Mouse (Mus musculus) cerebellum, adult 9-11 months (tissue): ENCODE data around the gene Maz.

Source experiments
- DNase-seq: peaks from one replicate; pipeline ENCODE4 v3.0.0; 2022

Gene Maz

DNA sequence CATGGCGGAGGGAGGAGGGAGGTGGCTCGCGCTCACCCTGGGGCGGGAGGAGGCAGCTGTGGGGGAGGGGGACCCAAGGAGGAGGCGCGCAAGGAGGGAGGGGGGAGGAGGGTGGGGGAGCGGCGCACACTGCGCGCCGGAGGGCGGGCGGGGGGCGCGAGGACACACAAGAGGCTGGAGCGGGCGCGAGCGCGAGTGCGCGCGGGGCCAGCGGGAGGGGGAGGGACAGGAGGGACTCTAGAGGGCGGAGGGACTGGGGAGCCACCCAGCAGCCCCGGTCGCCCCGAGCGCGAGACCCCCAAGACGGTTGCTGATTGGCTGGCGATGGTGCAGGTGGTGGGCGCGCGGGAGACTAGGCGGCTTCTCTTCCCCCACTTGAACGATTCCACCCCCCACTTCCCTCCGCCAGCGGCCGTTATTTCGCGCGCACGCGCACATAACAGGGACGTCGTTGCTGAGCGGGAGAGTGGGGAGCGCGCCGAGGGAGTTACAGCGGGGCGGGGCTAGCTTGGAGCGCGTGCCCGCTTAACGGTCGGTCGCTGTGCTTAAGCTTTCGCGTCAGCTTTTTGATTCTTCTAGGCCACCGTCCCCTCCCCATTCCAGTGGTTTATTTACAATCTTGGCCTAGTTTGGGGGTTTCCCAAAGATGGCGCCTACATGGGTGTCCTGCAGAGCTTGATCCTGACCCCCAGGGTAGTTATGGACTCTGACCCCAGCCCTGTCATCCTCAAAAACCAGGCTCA is at the start of gene Maz:
Gene Maz (minus strand): TSS at position 54 of the 743 bp plus-strand sequence.
- peak; percentile 100 for DNase-seq

DNA sequence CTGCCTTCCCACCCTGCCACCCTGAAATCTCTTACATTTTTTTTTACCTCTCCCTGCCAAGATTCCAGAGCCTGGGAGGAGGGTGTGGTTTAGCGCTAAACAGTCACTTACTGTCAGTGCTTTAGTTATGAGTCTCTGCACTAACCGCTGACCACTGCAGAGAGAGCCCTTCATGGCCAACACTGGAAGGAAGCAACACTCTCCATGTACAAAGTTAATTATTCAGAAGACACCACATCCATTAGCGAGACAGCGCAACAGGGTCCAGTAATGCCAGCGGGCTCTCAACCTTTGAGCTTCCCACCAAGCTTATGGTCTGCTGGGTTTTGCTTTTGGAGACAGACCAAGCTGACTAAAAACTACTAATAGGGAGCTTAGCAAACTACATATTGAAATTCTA is 49.4 kb upstream of the Maz start:
- no peak for DNase-seq

DNA sequence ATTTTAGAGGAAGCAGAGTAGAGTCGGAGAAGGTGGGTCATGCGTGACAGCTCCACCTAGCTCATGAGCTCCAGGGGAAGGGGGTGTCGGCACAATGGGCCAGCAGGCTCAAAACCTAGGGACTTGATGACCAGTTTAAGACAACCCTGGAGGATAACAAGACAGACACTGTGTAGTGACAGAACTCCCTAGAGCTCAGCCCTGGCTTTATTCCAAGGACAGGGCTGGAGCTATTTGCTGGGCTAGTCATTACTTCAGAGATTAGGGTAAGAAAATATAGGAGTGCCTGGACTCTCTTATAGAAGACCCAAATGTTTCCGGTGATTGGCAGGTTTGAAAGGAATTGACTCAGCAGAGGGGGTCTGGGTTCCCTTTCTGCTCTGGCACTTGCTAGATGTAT is 46.4 kb upstream of the Maz start:
- DNase-seq, result no peak

DNA sequence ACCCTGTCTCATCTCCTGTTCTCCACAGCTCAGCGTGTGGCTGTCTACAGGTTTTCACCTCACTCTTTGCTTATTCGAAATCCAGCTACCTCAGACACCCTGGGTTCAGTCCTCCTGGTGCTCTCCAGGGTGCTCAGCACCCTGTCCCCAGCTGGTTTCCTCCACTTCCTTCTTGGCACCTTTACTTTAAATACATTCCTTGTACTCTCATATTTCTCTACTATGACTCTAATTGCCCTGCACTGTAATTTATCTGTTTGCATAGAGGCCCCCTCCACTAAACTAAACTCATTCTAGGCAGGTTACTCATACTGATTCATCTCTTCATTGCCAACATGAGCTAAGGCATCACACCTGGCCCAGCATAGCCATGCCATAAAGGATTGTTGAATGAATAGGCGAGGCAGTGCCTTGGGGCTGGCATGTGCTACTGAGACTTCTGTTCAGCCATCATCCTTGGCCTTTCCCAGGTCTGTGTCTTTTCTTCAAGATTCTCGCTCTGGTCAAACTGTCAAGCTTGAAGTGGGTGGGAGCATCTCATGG is 44.1 kb upstream of the Maz start:
- no peak for DNase-seq

DNA sequence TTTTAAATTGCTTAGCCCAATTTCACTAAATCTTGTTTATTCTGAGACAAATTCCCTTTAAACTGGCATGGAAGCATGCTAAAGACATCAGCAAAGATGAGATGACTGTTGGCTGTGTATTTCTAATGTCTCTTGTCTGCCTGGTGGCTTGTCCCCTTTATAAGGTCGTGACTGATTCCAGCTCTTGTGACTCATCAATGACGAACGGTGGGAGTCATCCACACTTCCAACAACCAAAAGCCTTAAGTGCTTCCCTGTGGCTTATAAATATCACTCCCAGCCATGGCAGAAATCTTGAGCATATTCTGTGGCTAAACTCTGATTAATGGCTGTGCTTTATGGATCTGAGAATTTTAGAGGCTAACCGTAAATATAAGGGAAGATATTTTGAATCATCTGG is 39.5 kb upstream of the Maz start:
- DNase-seq, result no peak

DNA sequence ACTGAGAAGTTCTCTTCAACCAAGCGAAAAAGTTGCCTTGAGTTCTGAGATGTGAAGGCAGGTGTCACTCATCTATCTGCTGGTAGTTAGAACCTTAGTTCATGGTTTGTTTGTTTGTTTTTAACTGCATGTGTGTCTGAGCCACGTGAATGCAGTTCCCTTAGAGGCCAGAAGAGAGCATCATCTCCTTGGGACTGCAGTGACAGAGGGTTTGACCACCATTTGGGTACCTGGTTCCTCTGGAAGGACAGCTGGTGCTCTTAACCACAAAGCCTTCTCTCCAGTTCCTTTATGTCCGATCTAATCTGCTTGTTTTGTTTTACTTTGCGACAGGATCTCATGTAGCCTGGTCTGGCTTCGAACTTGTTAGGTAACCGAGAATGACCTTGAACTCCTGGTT is 38.7 kb upstream of the Maz start:
- no peak for DNase-seq

DNA sequence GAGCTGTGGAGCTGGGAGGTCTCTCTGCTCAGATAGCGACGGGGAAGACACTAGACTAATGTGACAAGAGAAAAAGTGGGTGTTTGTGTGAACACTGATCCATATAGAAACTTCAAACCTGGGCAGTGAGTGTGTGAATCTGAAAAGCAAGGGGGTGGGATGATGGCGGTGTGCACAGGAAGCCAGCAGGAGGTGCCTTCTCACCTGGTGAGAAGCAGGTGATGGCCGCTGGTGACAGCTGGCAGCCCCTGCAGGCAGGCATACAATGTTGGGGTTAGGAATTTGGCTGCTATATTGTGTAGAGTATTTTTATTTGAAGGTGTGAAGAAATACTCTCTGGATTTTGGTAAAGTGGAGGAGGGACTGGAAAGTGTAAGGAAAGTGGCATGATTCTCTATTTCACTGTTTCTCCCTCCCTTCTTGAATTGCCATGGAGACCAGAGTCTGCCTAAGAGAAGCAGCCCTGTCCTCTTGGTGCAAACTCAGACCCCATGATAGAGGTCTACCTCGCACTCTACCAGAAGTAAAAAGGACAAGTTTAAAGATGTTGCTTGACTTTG is 28.3 kb upstream of the Maz start:
- no peak for DNase-seq

DNA sequence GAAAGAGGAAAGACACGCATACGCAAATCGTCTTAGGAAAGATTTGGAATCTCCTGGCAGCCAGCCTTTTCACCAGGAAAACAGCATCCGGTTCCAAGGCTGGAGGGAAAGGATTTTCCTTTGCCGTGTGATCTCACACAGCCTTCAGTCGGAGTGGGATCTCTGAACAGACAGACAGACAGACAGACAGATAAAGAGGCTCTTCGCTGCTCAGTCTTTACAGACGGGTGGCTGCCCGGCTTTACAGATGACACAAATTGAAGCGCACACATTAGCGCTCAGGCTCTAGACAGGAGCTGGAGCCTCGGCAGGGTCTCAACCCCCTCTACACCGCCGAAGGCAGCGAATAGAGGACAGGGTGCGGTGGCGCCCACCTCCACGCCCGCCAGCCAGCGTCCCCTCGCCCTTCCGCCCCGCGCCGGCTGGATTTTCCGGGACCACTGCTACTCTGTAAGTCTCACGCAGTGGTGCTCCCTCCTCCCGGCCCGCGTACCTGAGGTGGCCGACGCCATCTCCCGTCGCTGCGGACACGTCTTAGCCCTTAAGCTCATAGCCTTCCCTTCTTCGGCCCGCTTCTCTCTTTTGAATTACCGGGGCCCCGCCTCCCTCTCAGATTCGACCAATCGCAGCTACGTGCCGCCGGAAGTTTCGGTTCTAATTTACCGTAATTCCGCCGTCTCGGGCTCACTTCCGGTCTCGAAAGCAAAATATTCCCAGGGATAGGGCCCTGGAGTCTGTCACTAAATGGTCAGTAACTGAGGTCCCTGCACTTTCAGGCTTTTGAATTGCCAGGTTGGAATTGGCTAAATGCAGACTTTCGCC is 15.2 kb upstream of the Maz start, which contains the start of gene Kif22:
Gene Kif22 (minus strand): TSS at position 621 of the 822 bp plus-strand sequence.
- DNase-seq, result peak; percentile 86

DNA sequence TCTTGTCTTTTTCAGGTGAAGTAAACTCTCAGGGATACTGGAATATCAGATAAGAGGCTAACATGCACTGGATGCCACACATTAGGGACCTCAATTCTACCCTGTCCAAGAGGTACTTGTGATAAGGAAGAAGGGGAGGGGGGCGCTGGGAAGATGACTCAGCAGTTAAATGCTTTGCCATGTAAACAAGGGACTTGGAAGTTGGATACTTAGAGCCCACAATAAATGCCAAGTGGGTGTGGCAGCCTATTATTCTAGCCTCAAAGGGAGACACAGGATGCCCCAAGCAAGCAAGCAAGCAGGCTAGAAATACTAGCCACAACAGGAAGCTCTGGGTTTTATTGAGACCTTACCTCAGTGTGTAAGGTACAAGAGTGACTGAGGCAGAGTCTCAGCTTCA is 4.4 kb upstream of the Maz start:
- peak; percentile 18 for DNase-seq

DNA sequence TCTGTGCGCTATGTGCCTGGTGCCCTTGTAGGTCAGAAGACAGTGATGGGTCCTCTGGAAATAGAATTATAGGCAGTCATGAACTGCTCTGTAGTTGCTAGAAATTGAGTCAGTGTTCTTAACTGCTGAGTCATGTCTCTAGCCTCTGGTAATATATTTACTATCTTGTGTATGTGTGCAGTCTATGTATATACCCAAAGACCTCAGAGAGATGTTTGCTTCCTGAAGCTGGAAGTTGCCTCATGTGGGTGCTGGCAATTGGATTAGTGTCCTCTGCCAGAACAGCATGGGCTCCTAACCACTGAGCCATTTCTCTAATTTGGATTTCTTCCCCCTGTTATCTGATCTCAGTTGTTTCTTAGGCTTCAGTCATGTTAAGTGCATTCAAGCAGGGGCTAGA is 3.3 kb upstream of the Maz start:
- no peak for DNase-seq

DNA sequence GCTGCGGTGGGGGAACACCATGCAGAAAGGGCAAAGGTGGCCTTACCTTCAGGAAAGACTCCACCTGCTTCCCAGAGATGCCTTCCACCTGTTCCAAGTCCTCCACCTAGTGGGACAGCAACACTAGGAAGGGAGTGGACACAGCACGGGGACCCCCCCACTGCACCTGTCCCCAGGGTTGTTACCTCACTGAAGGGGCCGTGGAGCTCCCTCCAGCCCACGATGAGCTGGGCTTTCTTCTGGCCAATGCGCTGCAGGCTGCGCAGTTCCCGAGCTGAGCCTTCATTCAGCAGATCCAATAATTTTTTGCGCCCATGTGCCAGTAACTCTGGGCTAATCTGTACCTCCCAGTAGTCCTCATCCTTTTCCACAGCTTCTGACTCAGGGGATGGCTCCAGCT is 1.0 kb upstream of the Maz start:
- no peak for DNase-seq

DNA sequence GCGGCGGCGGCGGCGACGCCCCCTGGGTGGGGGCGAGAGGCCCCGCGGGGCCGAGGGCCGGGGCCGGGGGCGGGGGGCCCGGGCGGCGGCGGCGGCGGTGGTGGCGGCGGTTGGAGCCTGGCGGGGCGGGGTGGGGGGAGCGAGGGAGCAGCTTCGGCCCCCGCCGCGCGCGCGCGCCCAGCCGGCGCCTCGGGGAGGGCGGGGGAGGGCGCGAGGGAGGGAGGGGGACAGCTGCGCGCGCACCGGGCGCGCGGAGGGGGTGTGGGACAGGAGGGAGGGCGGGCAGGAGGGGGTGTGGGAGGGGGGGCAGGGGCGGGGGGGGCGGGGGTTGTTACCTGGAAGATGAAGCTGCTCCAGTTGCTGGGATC is 237 bp downstream of the Maz start:
- no peak for DNase-seq

DNA sequence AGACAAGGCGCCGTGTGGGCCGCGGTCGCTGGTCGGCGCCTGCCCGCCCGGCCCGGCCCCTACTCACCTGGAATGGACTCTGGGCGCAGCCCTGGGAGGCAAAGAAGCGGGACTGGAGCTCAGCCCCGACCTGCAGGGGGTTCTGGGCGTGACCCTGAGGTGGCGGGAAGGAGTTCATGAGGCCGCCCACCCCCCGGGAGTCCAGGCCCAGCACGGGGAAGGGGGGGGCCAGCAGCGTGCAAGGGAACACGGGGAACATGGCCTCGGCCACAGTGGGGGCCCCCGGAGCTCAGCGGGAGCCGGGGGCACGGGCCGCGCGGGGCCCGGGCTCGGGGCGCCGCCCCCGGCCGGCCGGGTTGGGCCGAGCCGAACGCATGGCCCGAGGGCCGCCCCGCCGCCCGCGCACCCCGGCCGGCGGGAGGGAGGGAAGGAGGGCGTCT is 656 bp downstream of the Maz start:
- peak; percentile 90 for DNase-seq

DNA sequence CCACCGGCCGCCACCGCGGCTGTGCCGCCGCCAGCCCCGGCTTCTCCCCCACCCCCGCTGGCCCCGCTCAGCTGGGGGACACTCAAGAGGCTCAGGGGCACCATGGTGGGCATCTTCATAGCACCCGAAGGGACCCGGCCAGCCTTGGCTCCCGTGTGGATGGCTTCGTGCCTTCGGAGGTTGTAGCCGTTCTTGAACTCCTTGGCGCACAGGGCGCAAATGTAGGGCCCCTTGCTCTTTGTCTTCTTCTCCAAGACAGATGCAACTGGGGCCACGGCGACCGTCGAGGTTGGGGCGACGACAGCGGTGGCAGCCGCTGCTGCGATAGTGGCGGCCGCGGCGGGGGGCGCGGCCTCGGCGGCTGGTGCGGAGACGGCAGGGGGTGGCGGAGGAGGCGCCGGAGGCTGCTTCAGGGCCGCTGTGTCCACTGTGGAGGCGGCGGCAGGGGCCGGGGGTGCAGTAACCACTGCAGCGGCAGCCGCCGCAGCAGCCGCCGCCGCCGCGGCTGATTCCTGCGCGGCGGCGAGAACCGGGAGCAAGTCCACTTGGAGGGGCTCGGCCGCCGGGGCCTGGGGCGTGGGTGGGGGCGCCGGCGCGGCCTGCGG is 1.2 kb downstream of the Maz start:
- DNase-seq, result no peak

DNA sequence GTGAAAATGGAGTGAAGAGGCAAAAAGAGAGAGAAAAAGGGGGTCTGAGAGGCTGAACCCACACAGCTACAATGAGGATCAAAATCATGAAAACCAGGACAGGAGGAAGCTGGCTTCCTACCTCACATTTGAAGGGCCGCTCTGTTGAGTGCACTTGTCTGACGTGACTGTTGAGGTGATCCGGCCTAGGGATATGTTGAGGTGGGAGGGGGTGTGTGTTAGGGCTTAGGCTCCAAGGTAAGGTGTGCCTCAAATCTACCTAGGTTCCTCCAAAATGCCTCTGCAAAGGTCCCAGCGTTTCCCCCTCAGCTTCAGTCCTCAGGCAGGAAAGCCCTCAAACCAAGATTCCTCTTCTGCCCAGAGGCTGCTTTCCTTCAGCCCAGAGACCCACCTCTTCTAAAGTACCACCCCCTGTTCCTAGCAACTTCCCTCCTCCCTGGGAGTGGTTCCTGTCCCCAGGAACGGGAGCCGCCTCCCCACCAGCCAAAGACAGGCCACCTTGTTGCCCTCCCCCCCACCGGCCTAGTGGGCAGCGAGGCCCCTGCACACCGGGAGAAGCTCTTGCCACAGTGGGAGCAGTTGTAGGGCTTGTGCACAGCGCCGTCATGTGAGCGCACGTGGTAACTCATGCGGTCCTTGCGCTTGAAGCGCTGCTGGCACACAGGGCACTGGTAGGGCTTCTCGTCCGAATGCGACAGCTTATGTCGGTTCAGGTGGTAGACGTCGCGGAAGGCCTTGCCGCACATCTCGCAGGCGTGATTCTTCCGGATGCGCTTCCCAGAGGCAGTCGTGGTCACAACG is 1.9 kb downstream of the Maz start:
- peak; percentile 93 for DNase-seq

DNA sequence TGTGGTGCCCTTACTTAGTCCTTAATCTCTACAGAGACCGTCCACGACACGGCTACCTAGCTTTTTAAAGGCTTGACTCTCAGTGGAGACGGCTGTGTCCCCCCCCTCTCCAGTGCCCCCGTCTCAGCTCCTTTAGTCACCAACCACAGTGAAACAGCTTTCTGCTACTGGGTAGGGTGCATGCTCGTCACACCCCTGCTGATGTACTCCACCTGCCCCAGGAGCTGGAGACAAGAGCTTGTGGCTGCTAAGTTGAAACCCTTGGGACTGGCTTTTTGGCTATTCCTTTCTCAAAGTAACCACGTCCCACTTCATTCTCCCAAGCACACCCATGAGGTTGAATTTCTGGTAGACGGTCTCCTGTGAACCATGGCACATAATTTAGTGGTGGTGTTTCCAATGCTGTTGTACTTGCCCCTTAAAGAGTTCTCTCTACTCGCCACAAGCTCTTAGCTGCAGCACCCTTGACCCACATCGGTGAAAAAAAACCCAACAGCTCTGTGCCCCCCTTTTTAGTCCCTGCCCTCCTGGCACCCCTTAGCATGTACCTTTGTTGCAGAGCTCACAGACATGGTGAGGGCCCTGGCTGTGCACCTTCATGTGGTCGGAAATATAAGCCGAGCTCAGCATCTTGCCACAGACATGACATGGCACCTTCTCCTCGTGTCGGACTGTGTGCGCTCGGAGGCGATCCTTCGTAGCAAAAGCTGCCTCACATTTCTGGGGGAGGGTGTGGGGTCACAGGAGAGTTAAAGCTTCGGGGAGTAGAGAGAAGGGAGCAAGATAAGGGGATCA is 2.7 kb downstream of the Maz start:
- peak; percentile 67 for DNase-seq

DNA sequence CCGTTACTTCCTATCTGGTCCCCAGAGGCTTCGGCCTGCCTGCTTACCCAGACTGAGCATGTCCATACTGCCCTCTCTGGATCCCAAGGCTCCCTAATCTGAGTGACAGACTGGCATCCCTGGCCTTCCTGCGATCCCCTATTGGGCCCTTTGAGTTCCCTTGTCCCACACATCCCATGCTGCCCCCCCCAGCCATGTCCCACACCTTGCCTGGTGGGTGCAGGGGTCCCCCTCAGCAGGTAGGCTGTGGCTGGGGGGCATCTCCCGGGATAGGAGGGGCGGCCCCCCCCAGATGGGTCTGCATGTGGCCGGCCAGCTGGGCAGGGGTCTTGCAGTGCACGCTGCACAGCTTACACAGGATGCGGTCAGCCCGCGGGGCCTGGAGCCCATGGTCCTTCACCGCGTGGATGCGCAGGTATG is 3.6 kb downstream of the Maz start:
- DNase-seq, result peak; percentile 80

DNA sequence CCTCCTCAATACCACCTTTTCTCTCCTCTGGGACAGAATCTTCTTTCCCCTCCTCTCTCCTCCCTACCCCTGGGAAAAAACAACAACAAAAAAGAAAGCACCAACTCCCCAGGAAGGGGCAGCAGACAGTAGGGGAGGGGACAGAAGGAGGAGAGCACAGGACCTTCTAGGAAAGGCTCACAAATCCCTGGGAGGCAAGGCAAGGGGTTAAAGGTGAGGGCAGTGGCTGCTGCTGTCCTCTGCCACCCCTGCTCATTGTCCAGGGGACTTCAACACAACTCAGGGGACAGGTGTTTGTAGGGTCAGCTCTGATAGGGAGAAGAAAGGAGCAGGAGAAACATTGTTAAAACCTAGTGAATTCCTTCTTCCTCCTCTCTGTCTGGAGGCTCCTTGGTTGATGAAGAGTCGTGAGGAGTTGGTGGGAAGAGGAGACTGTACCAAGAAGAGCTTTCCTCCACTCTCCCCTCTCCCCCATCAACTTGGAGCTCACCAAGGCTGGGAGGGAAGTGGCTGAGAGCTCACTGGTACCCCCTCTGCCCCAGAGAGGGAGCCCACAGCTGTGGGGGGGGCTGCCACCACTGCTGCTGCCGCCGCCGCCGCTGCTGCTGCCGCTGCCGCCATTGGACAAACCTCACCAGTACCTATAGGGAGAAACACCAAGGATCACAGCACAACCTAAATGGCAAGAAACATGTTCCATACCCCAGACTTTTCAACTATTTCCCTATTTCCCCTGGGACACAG is 4.1 kb downstream of the Maz start:
- DNase-seq, result peak; percentile 65

DNA sequence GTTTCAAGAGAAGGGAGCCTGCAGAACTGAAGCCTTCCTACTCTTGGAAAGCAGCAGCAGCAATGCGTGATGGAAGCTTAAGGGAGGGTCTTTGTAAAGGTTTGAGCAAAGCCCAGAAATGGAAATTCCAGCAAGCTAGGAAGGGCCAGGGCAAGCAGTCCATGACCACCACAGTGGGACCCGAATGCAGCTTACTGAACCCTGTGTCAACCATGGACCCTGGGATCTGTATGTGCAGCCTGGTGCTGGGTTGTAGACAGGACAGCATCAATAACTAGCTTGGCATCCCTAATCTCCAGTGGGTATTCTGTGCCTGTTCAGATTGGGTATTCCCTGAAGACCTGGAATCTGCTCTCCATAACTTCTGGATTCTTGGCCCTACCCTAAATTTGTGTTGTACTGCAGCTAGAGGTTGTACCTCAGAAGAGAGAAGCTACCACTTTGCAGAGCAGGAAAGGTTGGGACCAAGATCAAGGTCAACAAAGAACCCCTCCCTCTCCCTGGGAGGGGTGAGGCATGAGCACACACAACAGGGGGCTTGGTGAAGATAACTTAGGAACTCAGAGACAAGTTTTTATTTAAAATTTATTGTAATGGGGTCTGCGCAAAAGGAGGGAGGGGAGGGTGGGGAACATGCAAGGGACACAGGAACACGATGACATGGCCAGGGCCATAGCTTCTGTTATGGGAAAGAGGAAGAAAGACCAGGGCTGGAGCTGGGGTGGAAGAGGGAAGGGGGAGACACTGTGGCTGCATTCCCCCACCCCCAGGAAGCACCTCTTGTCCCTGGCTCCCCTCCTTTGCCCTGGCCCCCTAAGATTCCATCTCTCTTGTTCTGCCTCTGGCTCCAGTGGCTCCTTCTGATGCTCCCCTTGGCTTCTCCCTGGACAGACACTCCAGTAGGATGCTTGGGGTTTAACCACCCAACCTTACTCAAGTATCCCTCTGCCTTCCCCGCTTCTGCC is 5.0 kb downstream of the Maz start:
- peak; percentile 62 for DNase-seq
